Mouse (Mus musculus) stomach, postnatal 0 days (tissue): ENCODE measurements around the gene Notch1. TPM values are rescaled to one million over a fixed set of nuclear protein-coding genes. Genes with fewer than 3 reads are reported as not detected.
A peak's percentile ranks its signal among the peaks of the same experiment; 100 is the strongest.

Experiments used
- ATAC-seq: fragments of 200-750 bp; cut with Nextera tagmentation; 2 replicates; pipeline ENCODE4 v1.8.0; 2017; ENCODE audit not compliant: low FRiP score, low TSS enrichment
- DNase-seq: peaks from one replicate; pipeline ENCODE4 v3.0.0-alpha.2; 2016; ENCODE audit warnings: low spot score
- H3K27ac ChIP-seq: fragments of 300-500 bp; sonication (generic); replicated peaks from 2 replicates; pipeline ENCODE4 v1.5.1; 2014; ENCODE audit warnings: mild to moderate bottlenecking, control low read depth
- H3K27me3 ChIP-seq: fragments of 300-500 bp; sonication (generic); 2 replicates; pipeline ENCODE4 v1.6.1; 2014; ENCODE audit warnings: low read length; ENCODE audit not compliant: control insufficient read depth, insufficient read depth
- H3K36me3 ChIP-seq: fragments of 300-500 bp; sonication (generic); 2 replicates; pipeline ENCODE4 v1.6.1; 2014; ENCODE audit warnings: low read length, mixed read lengths; ENCODE audit not compliant: control insufficient read depth, insufficient read depth
- H3K4me1 ChIP-seq: fragments of 300-500 bp; sonication (generic); replicated peaks from 2 replicates; pipeline ENCODE4 v1.6.1; 2014; ENCODE audit warnings: antibody characterized with exemption; ENCODE audit not compliant: control insufficient read depth, insufficient read depth
- H3K4me2 ChIP-seq: fragments of 300-500 bp; sonication (generic); replicated peaks from 2 replicates; pipeline ENCODE4 v1.6.1; 2014; ENCODE audit warnings: low read depth, mild to moderate bottlenecking, control low read depth, moderate library complexity
- H3K4me3 ChIP-seq: fragments of 300-500 bp; sonication (generic); 2 replicates; pipeline ENCODE4 v1.5.1; 2014; ENCODE audit warnings: low read depth, low read length, control low read depth
- H3K9ac ChIP-seq: fragments of 300-500 bp; sonication (generic); 2 replicates; pipeline ENCODE4 v1.6.1; 2014; ENCODE audit warnings: mild to moderate bottlenecking, low read length, control low read depth, mixed read lengths
- H3K9me3 ChIP-seq: fragments of 300-500 bp; sonication (generic); 2 replicates; pipeline ENCODE4 v1.6.1; 2016; ENCODE audit warnings: low read length; ENCODE audit not compliant: control insufficient read depth
- CTCF ChIP-seq: IDR thresholded peaks from 2 replicates; pipeline ENCODE4 v1.5.1; 2016; ENCODE audit warnings: antibody characterized with exemption, low read depth, mild to moderate bottlenecking, moderate library complexity
- EP300 ChIP-seq: optimal IDR thresholded peaks from 2 replicates; pipeline ENCODE3; 2016; ENCODE audit warnings: antibody characterized with exemption
- WGBS: fragments of 180-500 bp; shearing (Covaris S2); extraction: QIAGEN DNeasy Blood & Tissue Kit; methylation state at CpG from one replicate; pipeline ENCODE4 v1.1.7; 2014; 5-methylcytosine and 5-hydroxymethylcytosine counted together
- polyA plus RNA-seq: library from polyadenylated mRNA; unstranded; fragments of >200 nt; fragmentation: Nextera tagmentation; extraction: Ambion mirVana; gene quantifications from 2 replicates; pipeline ENCODE4 v1.2.1, GENCODE M21; 2015

Gene Notch1
- polyA plus RNA-seq, 1 experiment from 2014 or later: 4.8 TPM

DNA sequence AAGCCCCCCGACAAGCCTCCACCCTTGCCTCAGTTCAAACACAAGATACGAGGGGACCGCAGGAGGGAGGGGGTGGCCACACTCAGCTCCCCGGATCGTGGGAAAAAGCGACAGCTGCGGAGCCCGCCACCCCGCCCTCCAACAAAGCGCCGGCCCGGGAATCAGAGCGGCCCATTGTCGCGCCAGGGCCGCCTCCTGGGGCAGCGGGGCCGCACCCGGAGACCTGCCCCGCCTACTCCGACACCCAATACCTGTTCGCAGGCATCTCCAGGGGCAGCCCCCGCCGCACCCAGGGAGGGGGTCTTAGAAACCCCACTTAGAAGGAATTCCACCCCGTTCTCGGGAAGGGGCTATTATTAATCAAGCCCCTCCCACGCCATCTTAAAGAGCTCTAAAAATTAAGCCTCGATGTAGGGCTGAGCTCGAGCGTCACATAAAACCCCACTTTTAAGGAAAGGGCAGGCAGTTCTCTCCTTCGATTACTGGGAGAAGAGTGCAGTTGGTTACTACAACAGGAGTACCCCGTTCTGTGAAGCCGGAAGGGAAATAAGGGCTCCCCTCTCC lies 14.1 kb downstream of the Notch1 start:
- Histone ChIP-seq H3K4me2 (peak overlapping the region; percentile 79), H3K27me3 (no peaks in the 10 kb centered on the region), H3K4me1 (peaks cover 32% of the 10 kb centered on the region), H3K36me3 (no peaks in the 10 kb centered on the region), H3K4me3 (peak overlapping the region; percentile 82), H3K27ac (peak overlapping the region; percentile 89), H3K9ac (peak overlapping the region; percentile 79), H3K9me3 (no peaks in the 10 kb centered on the region)
- peak; percentile 83 for DNase-seq
- under 1% methylated on average over 33 of the region's 33 CpGs for WGBS
- TF ChIP-seq EP300 (no peak), CTCF (no peak)
- peak; percentile 43 for ATAC-seq

DNA sequence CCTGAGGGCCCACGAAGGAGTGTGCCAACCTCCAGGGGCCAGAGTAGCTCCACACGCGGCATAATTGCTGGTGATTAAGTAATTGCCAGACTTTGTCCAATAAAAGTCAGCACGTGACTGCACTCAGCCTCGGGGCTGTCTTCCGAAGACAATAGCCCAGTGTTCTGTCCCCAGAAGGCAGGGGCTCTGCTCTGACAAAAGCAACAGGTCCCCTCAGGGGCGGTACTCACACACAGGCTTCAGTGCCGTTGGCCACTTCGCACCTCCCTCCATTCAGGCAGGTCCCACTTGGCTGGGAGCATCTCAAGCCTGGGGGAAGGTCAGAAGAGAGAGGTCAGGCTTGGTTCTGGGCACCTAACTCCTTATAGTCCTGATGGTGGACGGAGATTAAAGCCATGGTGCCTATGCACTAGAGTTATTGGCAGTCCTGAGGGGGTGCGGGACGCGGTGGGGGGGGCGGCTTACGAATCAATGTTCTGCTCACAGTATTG lies 14.8 kb downstream of the Notch1 start:
- peak overlapping the region; percentile 82 for H3K4me3 ChIP-seq
- WGBS: 17% methylated on average over 14 of the region's 15 CpGs
- peaks cover 29% of the 10 kb centered on the region for H3K4me1 ChIP-seq
- no peak for ATAC-seq
- no peak for DNase-seq
- peak overlapping the region; percentile 89 for H3K27ac ChIP-seq
- peak overlapping the region; percentile 79 for H3K9ac ChIP-seq
- no peaks in the 10 kb centered on the region for H3K9me3 ChIP-seq
- no peak for TF ChIP-seq CTCF
- no peak for TF ChIP-seq EP300
- no peaks in the 10 kb centered on the region for H3K36me3 ChIP-seq
- H3K4me2 ChIP-seq: peak overlapping the region; percentile 79
- no peaks in the 10 kb centered on the region for H3K27me3 ChIP-seq

DNA sequence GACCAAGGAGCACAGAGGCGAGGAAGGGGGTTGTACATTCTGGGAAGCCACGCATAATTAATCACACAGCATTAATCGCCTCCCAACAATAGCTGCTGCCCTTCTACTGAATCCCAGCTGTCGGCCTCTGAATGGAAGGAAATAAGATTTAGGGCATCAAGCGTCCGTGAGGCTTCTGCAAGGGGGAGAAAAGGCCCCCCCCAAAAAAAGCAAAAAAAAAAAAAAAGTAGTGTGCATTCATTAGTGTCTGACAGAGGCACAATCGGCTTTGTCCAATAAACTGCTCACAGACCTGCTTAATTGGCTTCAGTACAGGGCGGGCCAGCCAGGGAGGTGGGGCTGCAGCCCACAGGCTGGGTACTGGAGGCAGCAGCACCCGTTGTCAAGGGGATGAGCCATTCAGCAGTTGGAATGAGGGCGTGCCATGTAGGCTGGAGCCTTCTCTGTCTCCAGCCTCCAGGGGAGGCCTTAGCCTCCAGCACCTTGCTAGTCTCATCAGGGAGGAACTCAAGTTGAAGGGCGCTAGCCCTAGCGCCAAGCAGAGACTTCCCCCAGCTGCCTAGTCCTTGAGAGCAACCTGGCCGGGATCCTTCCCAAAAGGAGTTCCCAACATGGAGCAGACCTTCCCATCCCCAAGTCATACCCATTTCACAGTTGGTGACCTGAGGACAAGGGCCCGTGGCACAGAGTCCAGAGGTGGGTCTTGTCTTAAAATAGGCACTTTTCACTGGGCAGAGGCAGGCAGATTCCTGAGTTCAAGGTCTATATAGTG lies 15.7 kb downstream of the Notch1 start:
- Histone ChIP-seq H3K4me2 (peak overlapping the region; percentile 79), H3K27me3 (no peaks in the 10 kb centered on the region), H3K27ac (peak overlapping the region; percentile 65), H3K36me3 (no peaks in the 10 kb centered on the region), H3K4me3 (peak overlapping the region; percentile 82), H3K4me1 (peaks cover 27% of the 10 kb centered on the region), H3K9me3 (no peaks in the 10 kb centered on the region), H3K9ac (no peak overlapping the region)
- TF ChIP-seq EP300 (no peak), CTCF (no peak)
- DNase-seq (peak; percentile 58), ATAC-seq (no peak)
- WGBS: 37% methylated on average over 14 of the region's 14 CpGs

DNA sequence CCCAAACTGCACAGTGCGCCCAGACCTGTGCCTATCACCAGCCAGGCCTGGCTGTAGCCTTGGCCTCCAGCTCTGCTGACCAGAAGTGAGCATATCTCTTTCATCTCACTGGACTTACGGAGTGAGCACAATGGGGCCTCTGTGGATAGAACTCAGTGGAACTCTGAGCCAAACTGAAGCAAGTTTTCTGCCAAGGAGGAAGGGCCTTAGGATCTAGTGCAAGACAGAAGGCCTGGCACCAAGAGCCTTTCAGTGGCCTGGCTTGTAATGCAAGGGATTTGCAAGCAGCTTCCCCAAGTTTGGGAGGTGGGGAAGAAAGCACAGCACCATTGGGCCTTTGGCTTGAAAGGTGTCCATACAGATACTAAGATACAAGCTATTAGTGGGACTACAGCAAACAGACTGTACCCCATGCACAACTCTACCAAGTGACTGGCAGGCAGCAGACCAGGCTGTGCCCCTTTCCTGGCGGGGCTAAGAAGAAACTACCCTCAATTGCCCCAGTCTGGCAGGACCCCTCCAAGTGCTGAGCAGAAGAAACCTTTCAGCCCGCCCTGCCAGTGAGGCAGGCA lies 16.4 kb downstream of the Notch1 start:
- ATAC-seq (no peak), DNase-seq (no peak)
- Histone ChIP-seq H3K27ac (peak overlapping the region; percentile 65), H3K4me3 (no peak overlapping the region), H3K4me1 (peaks cover 27% of the 10 kb centered on the region), H3K36me3 (no peaks in the 10 kb centered on the region; the same call in 1 of the 2 replicates), H3K9ac (no peak overlapping the region), H3K9me3 (no peaks in the 10 kb centered on the region), H3K27me3 (no peaks in the 10 kb centered on the region), H3K4me2 (peak overlapping the region; percentile 79)
- no peak for TF ChIP-seq CTCF
- TF ChIP-seq EP300: no peak
- WGBS: 63% methylated on average over 4 of the region's 4 CpGs

DNA sequence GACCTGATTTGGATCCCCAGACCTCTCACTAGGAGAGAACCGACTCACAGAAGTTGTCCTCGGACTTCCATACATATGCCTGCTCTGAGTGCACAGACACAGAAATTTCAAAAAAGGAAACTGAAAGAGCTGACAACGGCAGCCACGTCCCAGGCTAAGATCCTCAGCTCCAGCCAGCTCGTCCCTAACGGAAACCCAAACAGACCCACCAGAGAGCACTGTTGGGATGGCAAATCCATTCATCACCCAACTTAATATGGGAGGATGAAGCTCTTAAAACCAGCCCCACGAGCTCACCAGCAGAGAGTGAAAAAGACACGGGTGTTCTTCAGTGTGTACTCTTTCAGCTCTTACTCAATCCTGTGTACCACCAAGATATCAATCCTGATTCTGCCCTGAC lies 17.8 kb downstream of the Notch1 start:
- H3K4me3 ChIP-seq: no peak overlapping the region
- H3K36me3 ChIP-seq: no peaks in the 10 kb centered on the region; the same call in 1 of the 2 replicates
- peak overlapping the region; percentile 40; the same call in 1 of the 2 replicates for H3K27ac ChIP-seq
- no peak overlapping the region for H3K9ac ChIP-seq
- DNase-seq (no peak), ATAC-seq (no peak)
- TF ChIP-seq CTCF: peak; percentile 9; the same call in 1 of the 2 replicates
- no peak for TF ChIP-seq EP300
- WGBS: 48% methylated on average over 8 of the region's 8 CpGs
- no peaks in the 10 kb centered on the region for H3K27me3 ChIP-seq
- no peaks in the 10 kb centered on the region for H3K9me3 ChIP-seq
- H3K4me1 ChIP-seq: peaks cover 22% of the 10 kb centered on the region
- no peak overlapping the region for H3K4me2 ChIP-seq
